Mouse (Mus musculus) E14TG2a.4 (cell line): Measurements from ENCODE around the gene Klhl41.
"Not testable (repeated sequence)": the region's sequence is repeated elsewhere in the genome, so short reads cannot be mapped to it uniquely, and the experiment has no call there.

Source experiments
- H3K27me3 ChIP-seq: 2 replicates; pipeline ENCODE4 v1.6.1; 2014; ENCODE audit warnings: low read length, control low read depth; ENCODE audit not compliant: insufficient read depth
- H3K36me3 ChIP-seq: 2 replicates; pipeline ENCODE4 v1.6.1; 2014; ENCODE audit warnings: low read length, control low read depth; ENCODE audit not compliant: insufficient read depth
- H3K4me1 ChIP-seq: replicated peaks from 2 replicates; pipeline ENCODE4 v1.6.1; 2014; ENCODE audit warnings: low read depth, low read length, control low read depth
- H3K4me3 ChIP-seq: replicated peaks from 2 replicates; pipeline ENCODE4 v1.5.1; 2014; ENCODE audit warnings: mild to moderate bottlenecking, low read length
- H3K9me3 ChIP-seq: 2 replicates; pipeline ENCODE4 v1.6.1; 2014; ENCODE audit warnings: low read length, control low read depth
- CTCF ChIP-seq: conservative IDR thresholded peaks from 2 replicates; pipeline ENCODE4 v1.5.1; 2014; ENCODE audit warnings: low read length
- NANOG ChIP-seq: IDR thresholded peaks from 2 replicates; pipeline ENCODE4 v1.6.1; 2014; ENCODE audit warnings: borderline replicate concordance, low read length, mixed read lengths
- POU5F1 ChIP-seq: IDR thresholded peaks from 2 replicates; pipeline ENCODE4 v1.6.1; 2014; ENCODE audit warnings: low read length, borderline replicate concordance

The Klhl41 gene

GRCm38 (mm10) chr2:69675266-69675665 lies 5.3 kb downstream of the Klhl41 start:
- H3K36me3 ChIP-seq = no peaks in the 10 kb centered on the region
- TF ChIP-seq CTCF = no peak
- no peak for TF ChIP-seq POU5F1
- no peak for TF ChIP-seq NANOG
- no peaks in the 10 kb centered on the region for H3K4me1 ChIP-seq
- no peak overlapping the region for H3K4me3 ChIP-seq
- no peaks in the 10 kb centered on the region for H3K27me3 ChIP-seq
- no peaks in the 10 kb centered on the region for H3K9me3 ChIP-seq

DNA sequence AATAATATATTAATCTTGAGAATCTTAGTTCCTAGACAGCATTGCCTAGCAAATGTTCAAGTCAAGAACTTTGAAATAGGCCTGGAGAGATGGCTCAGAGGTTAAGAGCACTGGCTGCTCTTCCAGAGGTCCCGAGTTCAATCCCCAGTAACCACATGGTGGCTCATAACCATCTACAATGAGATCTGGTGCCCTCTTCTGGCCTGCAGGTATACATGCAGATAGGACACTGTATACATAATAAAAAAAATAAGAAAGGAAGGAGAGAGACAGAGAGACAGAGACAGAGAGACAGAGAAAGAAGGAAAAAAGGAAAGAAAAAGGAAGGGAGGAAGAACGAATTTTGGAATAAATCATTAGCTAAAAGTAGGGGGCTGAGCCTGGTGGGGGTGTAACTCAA lies 6.8 kb downstream of the Klhl41 start:
- Histone ChIP-seq H3K27me3 (no peaks in the 10 kb centered on the region), H3K36me3 (no peaks in the 10 kb centered on the region), H3K9me3 (no peaks in the 10 kb centered on the region), H3K4me3 (no peak overlapping the region), H3K4me1 (no peaks in the 10 kb centered on the region)
- TF ChIP-seq CTCF (peak; percentile 41), POU5F1 (no peak)

DNA sequence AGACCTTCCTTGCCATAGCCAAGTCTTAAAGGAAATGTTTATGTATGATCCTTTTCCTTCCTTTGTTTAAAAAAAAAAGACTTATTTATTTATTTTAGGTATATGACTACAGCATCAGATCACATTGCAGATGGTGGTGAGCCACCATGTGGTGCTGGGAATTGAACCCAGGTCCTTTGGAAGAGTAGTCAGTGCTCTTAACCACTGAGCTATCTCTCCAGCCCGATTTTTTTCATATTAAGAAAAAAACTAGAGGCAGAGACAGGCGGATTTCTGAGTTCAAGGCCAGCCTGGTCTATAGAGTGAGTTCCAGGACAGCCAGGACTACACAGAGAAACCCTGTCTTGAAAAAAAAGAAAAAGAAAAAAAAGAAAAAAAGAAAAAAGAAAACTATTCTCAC lies 7.3 kb downstream of the Klhl41 start:
- H3K36me3 ChIP-seq, H3K27me3 ChIP-seq: not testable (repeated sequence)

DNA sequence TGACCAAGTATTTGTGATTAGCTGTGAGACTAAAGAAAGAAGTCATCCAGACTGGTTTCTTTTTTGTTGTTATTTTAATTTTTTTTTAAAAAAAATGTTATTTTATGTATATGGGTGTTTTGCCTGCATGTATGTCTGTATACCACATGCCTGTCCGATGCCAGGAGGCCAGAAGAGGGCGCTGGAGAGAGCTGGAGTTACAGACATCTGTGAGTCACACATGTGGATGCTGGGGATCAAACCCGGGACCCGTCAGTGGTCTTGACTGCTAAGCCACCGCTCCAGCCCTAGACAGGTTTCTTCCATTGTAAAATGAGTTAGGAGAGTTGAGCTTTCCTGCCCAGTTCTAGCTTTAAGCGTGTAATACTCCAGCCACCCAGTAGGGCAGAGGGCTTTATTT lies 10.1 kb downstream of the Klhl41 start:
- Histone ChIP-seq H3K4me3 (no peak overlapping the region), H3K9me3 (no peaks in the 10 kb centered on the region), H3K27me3 (no peaks in the 10 kb centered on the region), H3K36me3 (no peaks in the 10 kb centered on the region), H3K4me1 (no peaks in the 10 kb centered on the region)
- TF ChIP-seq CTCF (peak; percentile 67), NANOG (no peak)

More for the DNA sequence above, 7.3 kb downstream of the Klhl41 start:
- not testable (repeated sequence) for H3K4me3 ChIP-seq, H3K4me1 ChIP-seq, H3K9me3 ChIP-seq

DNA sequence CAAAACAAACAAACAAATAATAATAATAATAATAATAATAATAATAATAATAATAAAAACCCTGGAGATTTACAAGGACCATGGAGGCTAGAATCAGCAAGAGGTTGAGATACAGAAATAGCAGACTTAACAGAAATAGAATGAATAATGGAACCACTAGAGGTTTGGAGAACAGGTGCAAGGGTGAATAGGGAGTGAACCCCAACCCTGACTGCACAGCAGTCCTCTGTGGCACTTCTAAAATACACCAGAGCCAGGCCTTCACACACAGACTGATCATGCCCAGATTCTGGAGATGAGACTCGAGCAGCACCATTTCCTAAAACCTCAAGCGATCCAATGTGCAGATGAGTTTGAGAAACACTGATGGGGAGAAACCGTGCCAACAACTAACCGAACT lies 12.0 kb downstream of the Klhl41 start:
- H3K4me3 ChIP-seq = no peak overlapping the region
- H3K4me1 ChIP-seq = no peaks in the 10 kb centered on the region
- H3K27me3 ChIP-seq = no peaks in the 10 kb centered on the region
- peaks cover 6% of the 10 kb centered on the region for H3K9me3 ChIP-seq
- H3K36me3 ChIP-seq = peaks cover 2% of the 10 kb centered on the region
- no peak for TF ChIP-seq CTCF

DNA sequence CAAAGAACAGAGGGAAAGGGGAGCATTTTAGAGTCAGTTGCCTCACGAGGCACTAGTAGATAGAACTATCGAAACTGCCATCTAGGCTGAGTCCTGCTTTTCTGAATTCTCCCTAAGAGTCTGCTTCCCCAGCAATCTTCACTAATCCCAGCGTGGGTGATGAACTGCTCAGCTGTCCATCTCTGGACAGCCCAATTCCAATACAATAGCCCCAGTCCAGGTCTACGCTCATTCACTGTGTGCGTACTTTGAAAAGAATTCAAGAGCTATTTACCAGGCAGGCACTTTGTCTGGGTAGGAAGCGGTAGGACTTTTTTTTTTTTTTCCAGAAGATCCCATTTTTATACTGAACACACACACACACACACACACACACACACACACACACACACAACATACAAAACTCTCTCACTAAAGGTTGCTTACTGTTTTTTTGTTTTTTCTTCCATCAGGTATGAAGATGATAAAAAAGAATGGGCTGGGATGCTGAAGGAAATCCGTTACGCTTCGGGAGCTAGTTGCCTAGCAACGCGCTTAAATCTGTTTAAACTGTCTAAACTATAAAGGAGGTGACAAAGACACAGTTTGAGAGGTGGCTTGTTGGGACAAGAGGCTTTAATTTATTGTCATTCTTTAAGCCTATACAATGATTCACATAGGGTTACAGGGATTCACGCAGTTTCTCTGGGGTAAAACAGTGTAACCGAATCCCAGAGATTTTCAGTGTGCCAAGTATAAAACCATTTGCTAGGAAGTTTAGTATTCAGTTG lies 13.3 kb downstream of the Klhl41 start:
- TF ChIP-seq POU5F1 (no peak), CTCF (no peak), NANOG (no peak)
- Histone ChIP-seq H3K4me1 (no peaks in the 10 kb centered on the region), H3K9me3 (peaks cover 6% of the 10 kb centered on the region), H3K36me3 (peaks cover 11% of the 10 kb centered on the region), H3K4me3 (no peak overlapping the region), H3K27me3 (no peaks in the 10 kb centered on the region)

DNA sequence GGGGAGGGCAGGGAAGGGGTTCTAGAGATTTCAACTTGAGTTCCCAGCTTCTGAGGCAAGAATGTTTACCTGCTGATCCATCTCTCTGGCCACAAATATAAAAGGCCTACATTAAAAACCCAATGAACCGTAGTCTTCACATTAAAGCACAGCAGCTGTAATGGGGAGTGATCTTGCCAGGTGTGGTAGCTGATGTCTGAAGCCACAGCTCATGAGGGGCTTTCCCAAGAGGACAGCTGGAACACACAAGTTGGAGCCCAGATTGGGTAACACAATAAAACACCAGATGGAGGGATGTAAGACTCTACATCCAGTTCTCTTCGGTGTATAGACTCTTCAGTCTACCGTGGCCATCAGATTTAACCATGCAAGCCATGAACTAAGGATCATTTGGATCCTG lies 14.6 kb downstream of the Klhl41 start:
- Histone ChIP-seq H3K4me1 (no peaks in the 10 kb centered on the region), H3K9me3 (peaks cover 6% of the 10 kb centered on the region), H3K27me3 (no peaks in the 10 kb centered on the region), H3K4me3 (no peak overlapping the region), H3K36me3 (peaks cover 18% of the 10 kb centered on the region)
- TF ChIP-seq CTCF (no peak), POU5F1 (no peak), NANOG (no peak)

- Histone ChIP-seq H3K4me1 (no peaks in the 10 kb centered on the region), H3K27me3 (no peaks in the 10 kb centered on the region), H3K9me3 (peaks cover 4% of the 10 kb centered on the region), H3K36me3 (peaks cover 65% of the 10 kb centered on the region), H3K4me3 (no peak overlapping the region)
- TF ChIP-seq NANOG = no peak
- TF ChIP-seq CTCF = no peak
- TF ChIP-seq POU5F1 = no peak
Measured at GRCm38 (mm10) chr2:69690214-69690613, 20.3 kb downstream of the Klhl41 start.

DNA sequence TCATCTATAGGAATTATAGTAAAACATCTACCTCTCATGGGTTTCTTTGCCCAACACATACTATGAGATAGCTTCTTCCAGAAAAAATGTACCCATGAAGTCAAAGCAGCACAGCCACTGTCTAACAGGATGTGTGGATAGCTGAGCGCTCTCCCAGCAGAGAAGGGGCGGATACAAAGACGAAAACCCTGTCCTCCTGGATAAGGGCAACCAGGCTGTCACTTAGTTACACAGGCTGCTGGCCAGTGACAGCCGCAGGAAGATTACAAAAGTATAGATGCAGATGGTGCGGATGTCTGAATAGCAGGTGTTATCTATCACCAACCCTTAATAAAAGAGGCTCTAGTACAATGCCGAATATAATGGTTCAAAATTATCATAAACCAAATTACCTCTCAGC lies 20.9 kb downstream of the Klhl41 start:
- H3K4me1 ChIP-seq = no peaks in the 10 kb centered on the region
- TF ChIP-seq CTCF = no peak
- no peak for TF ChIP-seq NANOG
- no peak for TF ChIP-seq POU5F1
- H3K27me3 ChIP-seq = no peaks in the 10 kb centered on the region
- peaks cover 65% of the 10 kb centered on the region for H3K36me3 ChIP-seq
- no peak overlapping the region for H3K4me3 ChIP-seq
- no peaks in the 10 kb centered on the region for H3K9me3 ChIP-seq
